Mouse (Mus musculus) small intestine, adult 2 months (tissue): ENCODE data around the gene Olfr1115. TPM values are rescaled to one million over a fixed set of nuclear protein-coding genes. Genes with fewer than 3 reads are reported as not detected.
"Not testable (repeated sequence)": the region's sequence is repeated elsewhere in the genome, so short reads cannot be mapped to it uniquely, and the experiment has no call there.

Experiments used
- H3K27ac ChIP-seq: fragments of 200-500 bp; 2 replicates; pipeline ENCODE4 v1.5.1; 2012; ENCODE audit warnings: low read depth, low read length, control low read depth, inconsistent platforms; ENCODE audit not compliant: insufficient read depth
- H3K27me3 ChIP-seq: fragments of 200-500 bp; 2 replicates; pipeline ENCODE4 v1.6.1; 2012; ENCODE audit warnings: mild to moderate bottlenecking, moderate library complexity, low read length, inconsistent platforms; ENCODE audit not compliant: control insufficient read depth, insufficient read depth
- H3K36me3 ChIP-seq: fragments of 200-500 bp; 2 replicates; pipeline ENCODE4 v1.6.1; 2012; ENCODE audit warnings: mild to moderate bottlenecking, low read length, control low read depth, inconsistent platforms; ENCODE audit not compliant: control insufficient read depth, insufficient read depth
- H3K4me1 ChIP-seq: fragments of 200-500 bp; 2 replicates; pipeline ENCODE4 v1.6.1; 2012; ENCODE audit warnings: low read length, inconsistent platforms, mixed read lengths; ENCODE audit not compliant: control insufficient read depth, insufficient read depth, insufficient read length
- H3K4me3 ChIP-seq: fragments of 200-500 bp; 2 replicates; pipeline ENCODE4 v1.5.1; 2012; ENCODE audit warnings: low read depth, mild to moderate bottlenecking, control low read depth, inconsistent platforms, low read length, moderate library complexity
- CTCF ChIP-seq: fragments of 200-500 bp; IDR thresholded peaks from 2 replicates; pipeline ENCODE4 v1.5.1; 2012; ENCODE audit warnings: low read depth, mild to moderate bottlenecking, control low read depth, inconsistent platforms, low read length, moderate library complexity, mixed read lengths; ENCODE audit not compliant: insufficient replicate concordance, insufficient read length; ENCODE audit errors: extremely low read depth
- POLR2A ChIP-seq: fragments of 200-500 bp; IDR thresholded peaks from 2 replicates; pipeline ENCODE4 v1.6.1; 2012; ENCODE audit warnings: low read depth, mild to moderate bottlenecking, control low read depth, inconsistent platforms, low read length, moderate library complexity
- WGBS: fragments of 180-500 bp; shearing (Covaris S2); methylation state at CpG from one replicate; pipeline ENCODE4 v1.1.7; 2018; 5-methylcytosine and 5-hydroxymethylcytosine counted together
- polyA plus RNA-seq: library from polyadenylated mRNA; depleted of rRNA; stranded (reverse); fragments of >200 nt; gene quantifications from 2 replicates; pipeline ENCODE4 v1.2.3, GENCODE M21; 2012; rRNA removed

Gene Olfr1115
- not detected in 2 replicates for polyA plus RNA-seq

DNA sequence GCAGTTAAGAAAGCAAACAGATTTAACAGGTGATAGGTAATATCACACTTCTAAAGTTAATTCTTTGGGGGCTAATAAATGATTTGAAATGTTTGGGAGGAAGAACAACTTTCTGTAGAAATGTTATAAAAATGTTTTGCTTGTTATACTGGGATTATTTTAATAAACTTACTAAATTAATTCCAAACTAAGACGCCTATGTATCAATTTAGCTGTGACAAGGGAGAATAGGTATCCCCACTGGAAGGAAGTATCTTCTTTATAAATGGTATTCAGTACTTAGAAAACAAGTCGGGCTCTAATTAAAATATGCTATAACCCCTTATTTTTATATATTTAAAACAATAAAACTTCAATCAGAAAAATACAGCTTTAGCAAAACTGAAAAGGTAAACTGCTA lies at the start of gene Olfr1115:
Olfr1115 (plus strand) TSS at position 301 of the 400 bp plus-strand sequence.
- Histone ChIP-seq H3K4me3 (no peak within 1 kb of the TSS), H3K36me3 (no peaks in the 10 kb centered on the region), H3K4me1 (no peaks in the 10 kb centered on the region), H3K27me3 (no peaks in the 10 kb centered on the region), H3K27ac (no peak within 1 kb of the TSS)
- TF ChIP-seq CTCF: no peak
- no peak for TF ChIP-seq POLR2A
- WGBS: 74% methylated on average over 2 of the region's 2 CpGs

DNA sequence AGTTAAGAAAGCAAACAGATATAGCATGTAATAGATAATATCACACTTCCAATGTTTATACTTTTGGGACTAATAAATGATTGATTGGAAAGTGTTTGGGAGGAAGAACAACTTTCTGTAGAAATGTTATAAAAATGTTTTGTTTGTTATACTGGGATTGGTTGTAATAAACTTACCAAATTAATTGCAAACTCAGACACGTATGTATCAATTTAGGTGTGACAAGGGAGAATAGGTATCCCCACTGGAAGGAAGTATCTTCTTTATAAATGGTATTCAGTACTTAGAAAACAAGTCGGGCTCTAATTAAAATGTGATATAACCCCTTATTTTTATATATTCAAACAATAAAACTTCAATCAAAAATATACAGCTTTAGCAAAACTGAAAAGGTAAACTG lies 39.1 kb upstream of the Olfr1115 start, which contains the start of gene Olfr1113:
Olfr1113 (plus strand) TSS at position 301 of the 400 bp plus-strand sequence.
- WGBS: 84% methylated on average over 2 of the region's 2 CpGs
- no peaks in the 10 kb centered on the region for H3K4me1 ChIP-seq
- no peak within 1 kb of the TSS for H3K4me3 ChIP-seq
- H3K27me3 ChIP-seq: no peaks in the 10 kb centered on the region
- TF ChIP-seq CTCF (no peak), POLR2A (no peak)
- H3K27ac ChIP-seq: no peak within 1 kb of the TSS
- H3K36me3 ChIP-seq: no peaks in the 10 kb centered on the region

DNA sequence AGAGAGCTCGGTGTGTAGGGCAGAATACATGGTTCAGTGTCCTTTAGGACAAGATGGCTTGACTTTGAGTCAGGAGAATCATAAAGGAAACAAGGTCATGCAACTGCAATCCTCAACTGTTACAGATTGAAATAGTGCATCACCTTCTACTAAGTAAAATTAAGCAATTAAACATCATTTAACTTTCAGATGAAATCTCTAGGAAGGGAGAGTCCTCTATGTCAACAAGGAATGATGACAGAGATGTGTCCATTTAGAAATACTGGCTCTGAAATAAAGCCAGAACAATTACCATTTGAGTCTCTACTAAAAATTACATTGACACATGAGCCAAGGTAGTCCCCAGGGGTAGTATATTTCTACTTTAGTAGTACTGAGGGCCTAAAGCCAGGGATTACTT lies 19.4 kb downstream of the Olfr1115 start, which contains the start of gene Olfr1116:
Olfr1116 (plus strand) TSS at position 301 of the 400 bp plus-strand sequence.
- H3K36me3 ChIP-seq: no peaks in the 10 kb centered on the region
- WGBS: 71% methylated on average over 1 of the region's 1 CpGs
- no peaks in the 10 kb centered on the region for H3K27me3 ChIP-seq
- no peak within 1 kb of the TSS for H3K4me3 ChIP-seq
- no peaks in the 10 kb centered on the region for H3K4me1 ChIP-seq
- TF ChIP-seq POLR2A (no peak), CTCF (no peak)
- no peak within 1 kb of the TSS for H3K27ac ChIP-seq

DNA sequence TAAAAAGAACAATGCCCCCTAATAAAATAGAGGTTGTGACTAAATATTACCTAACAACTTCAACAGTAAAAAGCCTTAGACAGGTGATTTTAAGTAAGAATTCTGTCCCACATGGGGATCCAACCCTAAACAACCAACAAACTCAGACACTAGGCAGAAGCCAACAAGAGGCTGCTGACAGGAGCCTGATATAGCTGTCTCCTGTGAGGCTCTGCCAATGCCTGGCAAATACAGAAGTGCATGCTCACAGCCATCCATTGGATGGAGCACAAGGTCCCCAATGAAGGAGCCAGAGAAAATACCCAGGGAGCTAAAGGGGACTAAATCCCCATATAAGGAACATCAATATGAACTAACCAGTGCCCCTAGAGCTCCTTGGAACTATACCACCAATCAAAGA lies 46.2 kb downstream of the Olfr1115 start:
- H3K4me1 ChIP-seq, H3K36me3 ChIP-seq, H3K27me3 ChIP-seq, H3K4me3 ChIP-seq, H3K27ac ChIP-seq: not testable (repeated sequence)

Other genes with a start within 250 kb of the Olfr1115 start
- not detected in 2 replicates for gene Olfr1102, start 249.6 kb upstream of the Olfr1115 start, polyA plus RNA-seq
- not detected in 2 replicates for gene Olfr1104, start 220.9 kb upstream of the Olfr1115 start, polyA plus RNA-seq
- not detected in 2 replicates for gene Olfr1105, start 211.5 kb upstream of the Olfr1115 start, polyA plus RNA-seq
- not detected in 2 replicates for gene Olfr1106, start 195.7 kb upstream of the Olfr1115 start, polyA plus RNA-seq
- not detected in 2 replicates for gene Olfr1107, start 172.2 kb upstream of the Olfr1115 start, polyA plus RNA-seq
- gene Olfr1109, start 152.0 kb upstream of the Olfr1115 start, polyA plus RNA-seq: not detected in 2 replicates
- not detected in 2 replicates for gene Olfr259, start 133.4 kb upstream of the Olfr1115 start, polyA plus RNA-seq
- gene Olfr1110, start 107.7 kb upstream of the Olfr1115 start, polyA plus RNA-seq: not detected in 2 replicates
- gene Olfr1111, start 95.4 kb upstream of the Olfr1115 start, polyA plus RNA-seq: not detected in 2 replicates
- not detected in 2 replicates for gene Olfr1112, start 60.2 kb upstream of the Olfr1115 start, polyA plus RNA-seq
- not detected in 2 replicates for gene Olfr1113, start 39.0 kb upstream of the Olfr1115 start, polyA plus RNA-seq
- not detected in 2 replicates for gene Olfr1116, start 19.5 kb downstream of the Olfr1115 start, polyA plus RNA-seq
- not detected in 2 replicates for gene Olfr1118, start 59.6 kb downstream of the Olfr1115 start, polyA plus RNA-seq
- not detected in 2 replicates for gene Olfr1120, start 106.8 kb downstream of the Olfr1115 start, polyA plus RNA-seq
- not detected in 2 replicates for gene Olfr1121, start 121.9 kb downstream of the Olfr1115 start, polyA plus RNA-seq
- gene Olfr1122, start 137.8 kb downstream of the Olfr1115 start, polyA plus RNA-seq: not detected in 2 replicates
- gene Olfr1123, start 168.6 kb downstream of the Olfr1115 start, polyA plus RNA-seq: not detected in 2 replicates
- gene Olfr1124, start 182.3 kb downstream of the Olfr1115 start, polyA plus RNA-seq: not detected in 2 replicates
- not detected in 2 replicates for gene Olfr1126, start 205.9 kb downstream of the Olfr1115 start, polyA plus RNA-seq
- gene Pramel7, start 249.1 kb downstream of the Olfr1115 start, polyA plus RNA-seq: not detected in 2 replicates